Mouse (Mus musculus) layer of hippocampus, adult 18-20 months (tissue): ENCODE measurements at regions not wholly inside any gene's neighbourhood (a gene's known extent, or its start where the extent isn't known, plus 50 kb on each side); places are given as distances from the start of the nearest gene placed in this dataset.

Experiments used
- DNase-seq, 2 experiments: peaks; one replicate each; pipeline ENCODE4 v3.0.0; 2022; ENCODE audit warnings: low spot score in 2 of 2

DNA sequence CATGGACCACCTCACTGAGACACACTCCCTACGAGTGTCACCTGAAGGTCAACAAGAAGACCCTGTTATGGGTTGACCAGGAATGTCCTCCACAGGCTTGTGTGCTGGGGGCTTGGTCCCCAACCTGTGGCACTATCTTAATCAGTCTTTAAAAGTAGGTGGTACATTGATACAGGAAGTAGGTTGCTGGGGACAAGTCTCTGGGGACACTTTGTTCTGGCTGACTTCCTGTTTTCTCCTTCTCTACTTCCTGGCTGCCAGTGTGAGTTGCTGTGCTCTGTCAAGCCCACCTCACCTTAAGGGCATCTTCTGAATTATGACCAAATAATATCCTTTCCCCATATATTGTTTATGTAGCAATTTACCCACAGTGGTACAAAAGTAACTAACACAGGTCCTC, 96.1 kb downstream of the Cct6b start:
- DNase-seq, result no peak

DNA sequence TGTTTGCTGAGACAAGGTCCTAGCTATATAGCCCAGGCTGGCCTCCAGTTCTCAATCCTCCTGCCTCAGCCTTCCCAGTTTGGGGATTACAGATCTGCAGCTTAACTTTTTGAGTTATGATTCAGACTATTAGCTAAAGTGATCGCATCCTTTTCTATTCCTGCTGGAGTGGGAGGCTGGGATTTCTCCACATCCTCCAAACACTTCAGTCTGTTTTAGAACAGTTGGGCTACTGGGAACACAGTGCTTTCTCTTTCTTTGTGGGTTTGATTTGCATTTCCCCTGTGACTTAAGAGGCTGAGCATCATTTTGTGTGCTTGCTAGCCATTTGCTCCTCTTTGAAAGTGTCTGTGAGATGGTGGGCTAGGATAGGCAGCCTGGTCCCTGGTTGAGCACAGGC, 100.0 kb downstream of the Cct6b start:
- DNase-seq, result peak; percentile 25 to 73

DNA sequence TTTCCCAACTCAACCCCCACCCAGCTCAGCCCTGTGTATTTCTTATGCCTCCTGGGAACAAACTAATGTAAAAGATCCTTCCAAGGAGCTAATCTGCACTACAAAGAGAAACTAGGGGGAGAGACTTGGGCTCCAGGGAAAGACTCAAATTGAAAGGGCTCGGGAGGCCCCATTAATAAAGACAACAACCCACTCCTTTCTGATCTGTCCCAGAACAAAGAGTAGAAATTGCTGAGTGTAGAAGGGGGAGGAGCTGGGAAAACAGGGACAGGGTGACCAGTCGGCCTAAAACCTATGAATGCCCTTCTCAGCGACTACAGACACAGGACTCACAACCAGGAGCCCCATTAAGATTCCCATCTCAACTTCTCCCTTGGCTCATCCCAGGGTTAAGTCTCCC, 102.0 kb downstream of the Cct6b start:
- no peak for DNase-seq

DNA sequence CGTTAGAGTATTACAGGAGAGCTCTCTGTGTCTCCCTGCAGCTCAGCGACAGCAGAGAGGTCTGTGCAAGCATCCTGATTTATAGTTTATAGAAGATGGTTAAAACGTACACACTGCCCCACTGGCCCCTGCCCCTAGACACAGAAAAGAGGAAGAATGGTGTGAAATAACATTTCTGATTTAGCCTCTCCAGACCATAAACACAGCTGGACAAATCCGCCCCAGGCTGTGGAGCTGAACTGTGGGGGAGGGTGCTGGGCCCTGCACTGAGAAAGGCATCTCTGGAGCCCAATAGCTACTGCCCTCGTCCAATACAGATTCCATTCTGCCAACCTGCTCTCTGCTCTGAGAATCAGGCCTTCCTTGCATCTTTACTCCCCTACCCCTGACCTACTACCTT, 112.4 kb downstream of the Cct6b start:
- no peak for DNase-seq

DNA sequence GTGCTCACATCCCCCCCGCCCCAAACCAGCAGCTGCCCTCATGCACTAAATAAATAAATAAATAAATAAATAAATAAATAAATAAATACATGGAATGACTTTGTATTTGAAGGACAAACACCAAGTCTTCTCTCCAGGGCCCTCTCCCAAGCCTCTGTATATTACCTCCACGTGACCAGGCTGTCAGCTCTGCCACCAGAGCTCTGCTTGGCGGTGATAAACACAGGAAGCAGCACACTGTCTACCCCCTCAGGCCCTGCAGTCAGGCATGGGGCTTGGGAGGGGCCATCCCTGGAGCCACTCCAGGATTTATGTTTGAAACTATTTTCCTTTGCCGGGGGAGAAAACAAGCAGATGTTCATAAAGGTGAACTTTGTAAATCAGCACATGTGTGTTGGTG, 125.6 kb downstream of the Cct6b start:
- DNase-seq, result no peak

DNA sequence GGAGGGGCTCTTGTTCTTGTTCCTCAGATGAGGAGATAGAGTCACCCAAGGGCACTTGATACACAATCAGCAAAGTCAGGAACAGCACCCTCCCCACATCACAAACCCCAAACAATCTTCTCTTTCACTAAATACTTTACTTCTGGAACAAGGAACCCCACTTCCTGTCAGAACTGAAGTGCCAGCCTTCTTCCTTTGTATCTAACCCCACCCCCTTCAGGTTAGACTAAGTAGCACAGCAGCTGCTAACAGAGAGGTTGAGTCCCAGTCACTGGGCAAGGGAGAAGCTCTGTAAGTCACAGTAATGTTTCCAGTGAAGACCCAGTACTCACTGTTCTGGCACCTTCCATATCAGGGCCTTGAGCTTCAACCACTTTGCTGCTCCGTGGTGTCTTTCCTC, 131.9 kb downstream of the Cct6b start:
- no peak for DNase-seq

DNA sequence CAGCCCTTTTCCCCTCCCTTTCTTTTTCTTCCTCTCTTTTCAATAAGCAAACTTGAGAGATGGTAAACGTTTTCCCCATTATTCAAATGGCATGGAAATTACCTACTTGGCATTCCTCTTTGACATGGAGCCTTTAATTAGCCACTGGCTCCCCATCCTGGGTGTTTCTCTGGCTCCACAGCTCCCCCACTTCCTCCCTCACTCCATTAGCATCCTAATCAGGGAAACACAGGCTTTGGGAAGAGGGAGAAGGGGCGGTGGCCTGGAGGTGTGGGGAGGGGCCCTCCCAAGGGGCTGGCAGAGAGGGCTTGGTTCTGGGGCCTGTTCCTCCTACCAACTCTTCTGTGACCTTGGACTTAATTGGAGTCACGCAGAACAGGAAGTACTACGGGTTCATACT, 132.7 kb downstream of the Cct6b start:
- DNase-seq, result no peak

DNA sequence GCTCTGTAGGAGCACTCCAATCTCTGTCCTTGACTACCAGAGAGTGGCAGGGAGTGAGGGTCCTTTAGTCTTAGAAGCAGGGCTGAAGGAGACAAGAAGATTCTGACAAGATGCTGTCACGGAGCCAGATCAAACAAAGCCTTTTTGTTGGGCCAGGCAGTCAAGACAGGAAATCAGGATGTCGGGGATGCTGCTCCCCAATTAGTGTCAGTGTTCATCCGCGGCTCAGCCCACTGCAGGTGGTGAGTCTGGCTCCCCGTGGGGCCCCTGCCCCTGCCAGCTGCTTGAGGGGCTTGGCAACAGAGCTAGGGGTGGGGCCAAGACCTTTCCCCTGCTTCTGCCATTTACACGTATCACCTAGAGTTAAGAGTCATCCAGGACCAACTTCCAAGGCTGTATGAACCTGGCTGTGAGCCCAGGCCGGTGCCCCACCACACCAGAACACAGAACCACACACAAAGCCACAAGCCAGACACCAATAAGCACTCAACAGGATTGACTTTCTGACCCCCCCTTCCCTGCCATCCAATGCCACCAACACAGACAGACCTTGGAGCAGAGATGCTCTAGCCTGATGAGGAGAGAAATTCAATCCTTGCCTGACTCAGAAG, 137.5 kb downstream of the Cct6b start:
- no peak for DNase-seq

DNA sequence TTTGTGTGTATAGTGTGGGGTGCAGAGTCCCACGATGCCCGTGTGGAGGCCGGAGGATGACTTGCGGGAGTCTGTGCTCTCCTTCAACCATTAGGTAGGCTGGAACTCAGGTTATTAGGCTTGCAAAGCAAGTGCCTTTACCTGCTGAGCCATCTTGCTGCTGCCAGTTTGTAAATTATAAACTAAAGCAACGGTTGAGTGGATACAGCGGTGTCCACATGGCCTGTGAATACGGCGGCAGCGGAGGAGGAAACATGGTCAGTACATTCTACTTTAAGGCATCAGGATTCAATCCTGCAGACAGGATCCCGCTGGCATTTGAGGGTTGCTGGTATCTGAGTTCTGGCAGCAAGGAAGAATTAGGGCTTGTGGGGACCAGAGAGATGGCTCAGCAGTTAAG, 143.1 kb downstream of the Cct6b start:
- DNase-seq, result no peak

DNA sequence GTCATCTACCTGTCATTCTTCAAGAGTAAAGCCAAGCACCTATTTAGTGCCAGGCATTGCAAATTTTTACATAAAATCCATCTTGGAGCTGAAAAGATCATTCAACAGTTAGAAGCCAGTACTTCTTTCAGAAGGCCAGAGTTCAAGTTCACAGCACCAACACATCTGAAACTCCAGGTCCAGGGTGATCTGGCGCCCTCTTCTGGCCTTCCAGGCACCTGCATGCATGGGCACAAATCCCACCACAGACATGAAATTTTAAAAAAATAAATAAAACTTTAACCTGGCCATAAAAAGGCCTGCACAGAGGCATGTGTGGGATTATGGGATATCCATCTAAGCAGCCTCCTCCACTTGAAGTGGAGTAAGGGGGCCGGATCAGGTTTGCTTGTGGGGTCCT, 144.7 kb downstream of the Cct6b start:
- no peak for DNase-seq

DNA sequence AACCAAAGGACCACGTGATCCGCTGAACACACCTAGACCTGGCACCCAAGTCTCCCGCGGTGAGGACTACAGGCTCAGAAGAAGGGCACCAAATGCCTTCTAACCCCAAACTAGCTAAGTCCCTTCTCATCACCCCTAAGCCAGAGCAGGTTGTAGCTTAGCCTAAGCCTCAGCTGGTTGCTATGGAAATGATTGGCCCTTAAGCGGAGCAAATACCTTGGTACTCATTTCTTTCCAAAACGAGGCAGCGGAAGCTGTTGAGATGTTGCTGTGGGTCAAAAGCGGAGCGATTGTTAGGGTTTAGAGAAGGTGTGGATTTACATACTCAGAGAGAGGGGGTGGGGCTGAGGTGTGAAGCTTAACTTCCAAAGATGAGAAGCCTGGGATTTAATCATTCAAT, 145.7 kb downstream of the Cct6b start:
- no peak for DNase-seq

DNA sequence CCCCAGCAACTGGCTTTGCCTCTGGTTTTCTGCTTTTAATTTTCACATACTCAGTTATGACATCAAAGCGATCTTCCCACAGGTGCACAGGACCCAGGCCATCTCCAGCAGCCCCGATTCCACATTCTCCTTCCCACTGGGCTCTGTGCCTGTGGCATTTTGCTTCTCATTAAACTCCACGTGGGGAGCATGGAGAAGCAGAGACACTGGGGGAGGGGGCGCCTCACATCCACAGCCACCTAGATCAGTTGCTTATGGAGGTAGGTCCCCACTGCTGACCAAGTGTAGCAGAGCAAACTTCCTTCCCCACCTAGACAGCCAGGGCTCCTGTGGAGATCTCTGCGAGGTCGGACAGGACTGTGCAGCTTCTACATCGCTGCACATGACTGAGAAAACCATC, 147.3 kb downstream of the Cct6b start:
- DNase-seq, result no peak

DNA sequence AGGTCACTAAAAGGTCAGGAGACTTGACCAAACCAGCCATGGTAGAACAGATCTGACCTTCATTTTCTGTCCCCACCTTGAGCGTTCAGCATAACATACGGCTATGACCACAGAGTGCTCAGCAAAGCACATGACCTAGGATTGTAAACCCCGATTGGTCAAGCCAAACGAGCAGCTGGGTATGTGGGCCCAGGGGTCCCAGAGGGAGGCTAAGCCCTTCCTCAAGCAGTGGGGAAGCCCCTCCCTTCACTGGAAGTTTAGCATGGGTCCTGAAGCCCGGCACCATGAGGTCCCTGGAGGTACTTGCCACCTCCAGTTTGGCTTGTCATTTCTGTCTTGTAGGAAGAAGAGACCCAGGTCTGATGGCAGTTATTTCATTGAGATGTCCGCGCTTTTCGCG, 149.8 kb downstream of the Cct6b start:
- no peak for DNase-seq

DNA sequence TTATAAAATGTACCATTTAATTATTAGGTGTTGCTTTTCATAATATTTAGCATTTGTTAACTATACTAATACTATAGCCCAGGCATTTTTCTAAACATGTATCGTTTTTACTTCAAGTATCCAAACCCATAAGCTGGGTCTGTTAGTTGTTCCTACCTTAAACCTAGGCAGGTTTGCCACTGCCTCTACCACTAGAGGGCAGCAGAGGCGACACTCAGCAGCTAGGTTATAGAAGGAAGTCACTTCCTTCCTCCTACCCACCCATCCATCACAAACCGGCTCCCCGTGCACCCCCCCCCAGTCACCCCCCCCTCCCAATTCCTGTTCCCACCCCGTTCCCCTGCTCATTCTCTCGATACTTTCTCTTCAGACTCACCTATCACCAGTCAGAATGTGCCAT, 150.6 kb downstream of the Cct6b start:
- peak in 1 of 2 experiments; percentile 82 for DNase-seq

DNA sequence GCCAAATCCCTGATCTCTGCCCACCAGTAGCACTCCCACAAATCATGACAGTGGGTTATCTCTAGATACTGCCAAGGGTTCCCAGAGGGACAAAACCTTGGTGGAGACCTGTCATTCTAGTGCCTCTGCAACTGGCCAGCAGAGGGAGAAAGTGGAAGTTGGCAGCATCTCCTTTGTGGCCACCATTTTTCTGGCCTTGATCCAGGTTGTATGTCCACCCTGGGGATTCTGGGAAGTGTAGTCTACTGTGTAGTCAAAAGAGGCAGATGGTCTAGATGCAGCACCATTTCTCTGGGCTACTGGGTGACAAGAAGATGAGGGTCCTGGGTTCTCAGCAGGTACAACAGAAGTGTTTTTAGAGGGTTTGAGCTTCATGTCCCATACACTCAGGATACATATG, 152.1 kb downstream of the Cct6b start:
- peak in 1 of 2 experiments; percentile 25 for DNase-seq

DNA sequence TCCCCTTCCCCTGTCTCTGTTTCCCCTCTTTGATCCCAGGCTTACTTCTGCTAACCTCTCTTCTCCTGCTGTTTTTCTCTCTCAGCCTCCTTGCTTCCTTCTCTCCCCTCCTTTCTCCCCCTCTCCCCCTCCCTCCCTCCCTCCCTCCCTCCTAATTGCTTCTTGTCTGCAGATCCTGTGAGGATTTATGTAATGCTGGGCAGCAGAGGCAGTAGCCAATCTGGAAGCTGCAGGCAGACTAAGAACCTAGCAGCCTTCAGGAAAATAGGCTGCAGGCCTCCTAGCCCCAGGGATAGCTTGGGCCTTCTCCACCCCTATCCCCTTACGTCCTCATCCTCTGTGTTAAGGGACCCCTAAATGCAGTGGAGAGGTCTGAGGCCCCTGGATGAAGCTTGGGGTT, 155.2 kb downstream of the Cct6b start:
- no peak for DNase-seq

DNA sequence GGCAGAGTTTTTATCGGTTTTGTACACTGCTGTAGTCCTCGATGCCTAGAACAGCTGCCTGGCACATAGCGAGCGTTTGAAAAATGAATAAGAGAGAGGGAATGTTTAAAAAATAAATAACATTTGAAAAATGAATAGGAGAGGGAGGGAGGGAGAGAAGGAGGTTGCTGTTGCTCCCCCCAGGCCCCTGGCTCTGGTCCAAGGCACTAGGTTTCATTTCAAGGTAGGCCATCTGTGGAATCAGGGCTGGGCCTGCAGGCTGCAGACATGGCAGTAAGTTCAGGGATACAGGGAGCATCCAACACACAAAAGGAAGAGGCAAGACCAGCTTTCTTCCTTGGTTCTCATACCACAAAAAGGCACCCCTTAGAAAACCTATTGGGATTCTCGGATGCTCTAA, 156.5 kb downstream of the Cct6b start:
- DNase-seq, result no peak

DNA sequence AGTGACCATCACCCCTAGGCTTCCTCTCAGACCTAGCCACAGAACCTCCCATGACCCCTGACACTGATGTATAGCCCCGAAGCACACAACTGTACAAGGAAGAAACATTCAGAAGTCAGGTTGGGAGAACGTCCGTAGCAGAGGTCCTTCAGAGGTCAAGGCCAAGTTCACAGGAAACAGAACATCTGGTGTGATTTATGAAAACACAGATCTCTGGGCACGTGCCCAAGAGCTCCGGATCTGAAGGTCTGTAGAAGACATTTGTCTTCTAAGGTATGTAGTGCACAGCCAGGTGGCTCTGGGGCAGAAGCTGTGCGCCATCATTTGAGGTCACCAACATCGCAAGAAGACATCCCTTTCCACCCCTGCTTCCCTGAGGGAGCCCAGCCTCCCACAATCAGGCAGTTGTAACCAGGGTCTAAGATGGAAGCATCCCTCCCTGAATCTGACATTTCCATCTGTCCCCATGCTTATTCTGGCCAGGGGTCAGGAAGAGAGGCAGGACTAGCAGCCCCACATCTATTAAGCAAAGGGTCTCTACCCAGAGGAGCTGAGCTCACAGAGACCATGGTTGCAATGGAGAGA, 159.8 kb downstream of the Cct6b start:
- DNase-seq, result no peak

DNA sequence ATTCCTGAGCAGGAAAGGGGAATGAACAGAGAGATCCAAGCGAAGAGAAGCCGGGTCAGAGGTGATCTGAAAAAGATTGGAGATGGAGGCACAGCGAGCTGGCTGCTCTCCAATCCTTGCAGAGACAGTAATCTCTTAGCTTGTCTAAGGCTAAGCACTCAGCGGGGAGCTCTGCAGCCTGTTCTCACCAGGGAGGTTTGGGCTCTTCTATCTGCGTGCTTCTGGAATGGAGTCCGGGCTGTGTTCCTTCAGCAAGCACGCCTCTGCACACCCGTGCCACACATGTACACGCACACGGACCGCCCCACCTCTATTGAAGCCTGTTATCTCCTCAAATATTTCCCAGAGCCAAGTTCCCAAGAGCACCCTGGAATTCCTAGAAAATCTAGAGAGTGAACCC, 161.3 kb downstream of the Cct6b start:
- DNase-seq, result no peak

DNA sequence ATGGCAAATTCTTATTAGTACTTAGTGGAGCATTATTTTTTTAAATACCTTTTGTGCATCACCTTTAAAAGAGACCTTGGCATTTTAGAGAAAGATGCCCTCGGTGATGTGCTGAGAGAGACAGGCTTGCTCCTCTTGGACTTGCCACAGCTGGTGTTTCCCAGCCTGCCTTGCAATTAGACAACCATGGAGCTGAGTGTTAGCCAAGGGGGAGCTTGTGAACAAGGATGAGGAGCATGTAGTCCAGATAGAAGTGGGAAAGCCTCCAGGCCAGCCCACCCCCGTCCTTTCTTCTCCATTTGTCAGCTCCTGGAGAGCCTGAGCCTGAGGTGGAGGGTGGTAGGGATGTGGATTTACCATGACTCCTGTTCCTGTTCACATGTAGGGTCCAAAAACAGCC, 161.9 kb downstream of the Cct6b start:
- no peak for DNase-seq

DNA sequence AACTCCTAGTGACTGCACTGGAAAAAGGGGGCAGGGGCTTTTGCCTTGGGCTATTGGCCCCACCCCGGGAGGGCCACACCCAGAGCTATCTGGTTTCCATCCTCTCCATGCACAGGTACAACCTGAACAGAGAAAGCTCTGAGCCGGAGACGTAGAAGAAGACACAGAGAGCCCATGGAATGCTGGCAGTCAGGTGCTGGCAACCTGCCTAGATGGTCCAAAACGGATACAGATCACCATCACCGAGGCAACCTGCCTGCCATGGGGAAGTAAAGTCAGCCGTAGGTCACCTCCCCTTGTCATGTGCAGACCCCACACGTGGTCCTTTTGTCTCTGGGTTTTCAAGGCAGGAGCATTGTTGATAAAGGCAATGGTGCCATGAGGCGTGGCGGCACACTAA, 164.0 kb downstream of the Cct6b start:
- no peak for DNase-seq

DNA sequence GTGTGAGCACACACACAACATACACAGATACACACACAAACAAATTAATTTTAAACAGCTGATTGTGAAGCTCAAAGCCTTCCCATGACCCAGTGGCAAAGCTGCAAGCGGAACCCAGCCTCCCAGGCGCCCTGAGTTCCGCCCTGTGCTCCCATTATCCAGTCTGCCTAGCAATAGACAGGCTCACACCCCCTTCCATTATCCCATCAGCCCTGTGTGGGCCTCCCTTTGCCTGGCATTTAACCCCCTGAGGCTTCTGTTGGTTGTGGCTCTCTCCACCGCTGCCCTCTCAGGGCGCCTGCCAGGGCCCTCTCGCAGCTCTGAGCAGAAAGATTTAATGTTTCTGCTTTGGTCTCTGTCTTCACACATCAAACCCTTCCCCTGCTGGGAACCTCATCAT, 166.4 kb downstream of the Cct6b start:
- DNase-seq, result no peak

DNA sequence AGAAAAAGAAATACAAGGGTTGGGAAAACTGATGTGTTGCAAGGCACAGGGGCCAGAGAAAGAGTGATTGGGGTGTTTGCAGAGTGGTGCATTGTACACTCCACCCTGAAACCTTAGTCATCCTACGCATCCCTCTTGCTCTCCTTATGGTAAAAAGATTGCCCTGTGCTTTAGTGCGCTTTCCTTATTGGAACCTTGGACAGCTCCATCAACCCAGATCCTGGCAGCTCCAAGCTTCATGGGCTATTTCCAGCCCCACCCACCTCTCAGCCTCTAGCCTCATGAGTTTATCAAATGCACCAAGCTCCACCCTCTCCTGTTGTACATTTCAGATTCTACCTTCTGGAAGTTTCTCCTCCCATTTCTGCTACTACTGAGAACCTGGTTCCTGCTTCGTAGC, 167.3 kb downstream of the Cct6b start:
- DNase-seq, result no peak

DNA sequence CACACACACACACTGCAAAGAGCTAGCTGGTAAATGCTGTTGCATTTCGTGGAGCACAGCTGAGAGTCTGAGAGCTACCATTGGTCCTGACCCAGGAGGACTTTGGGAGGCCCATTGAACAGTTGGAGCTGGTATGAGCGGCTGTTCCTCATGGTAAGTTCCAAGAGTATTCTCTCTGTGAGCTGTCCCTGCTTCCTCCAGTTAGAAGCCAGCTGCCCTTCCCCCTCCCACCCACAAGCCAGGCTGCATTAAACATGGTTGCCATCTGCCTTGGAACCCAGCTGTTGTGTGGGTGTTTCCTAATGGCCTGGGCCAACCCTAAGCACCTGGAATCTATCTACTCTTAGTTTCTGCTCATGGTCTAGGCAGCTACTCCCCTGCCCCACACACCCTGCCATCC, 174.4 kb downstream of the Cct6b start:
- peak; percentile 56 to 88 for DNase-seq
